Mouse (Mus musculus) left cerebral cortex, adult 2 months (tissue): ENCODE data around the gene Ralb. TPM values are rescaled to one million over a fixed set of nuclear protein-coding genes. Genes with fewer than 3 reads are reported as not detected.
A peak's percentile ranks its signal among the peaks of the same experiment; 100 is the strongest.

Source experiments
- DNase-seq, 2 experiments: peaks; one replicate each; pipeline ENCODE4 v3.0.0; 2021 to 2022; ENCODE audit warnings: low spot score in 2 of 2, mixed read lengths in 1 of 2; ENCODE audit errors: extremely low spot score in 1 of 2
- H3K27ac ChIP-seq: fragments of 200-600 bp; 2 replicates; pipeline ENCODE4 v1.8.1; 2022
- H3K4me3 ChIP-seq: fragments of 200-600 bp; 2 replicates; pipeline ENCODE4 v1.8.1; 2022
- CTCF ChIP-seq: fragments of 200-600 bp; IDR thresholded peaks from 2 replicates; pipeline ENCODE4 v1.8.1; 2022; ENCODE audit warnings: antibody characterized with exemption, mild to moderate bottlenecking, moderate library complexity
- intact Hi-C: fragments of 180-260 bp; cut with DNase I; formaldehyde crosslinking; loops from one replicate; pipeline ENCODE4 v1.15.1; 2025
- total RNA-seq, 2 experiments: library from RNA; stranded (reverse); gene quantifications; 2 replicates each; pipeline ENCODE4 v1.2.3; 2021

Gene Ralb
- total RNA-seq, 2 experiments from 2014 or later: 21.1 to 25.9 TPM

DNA sequence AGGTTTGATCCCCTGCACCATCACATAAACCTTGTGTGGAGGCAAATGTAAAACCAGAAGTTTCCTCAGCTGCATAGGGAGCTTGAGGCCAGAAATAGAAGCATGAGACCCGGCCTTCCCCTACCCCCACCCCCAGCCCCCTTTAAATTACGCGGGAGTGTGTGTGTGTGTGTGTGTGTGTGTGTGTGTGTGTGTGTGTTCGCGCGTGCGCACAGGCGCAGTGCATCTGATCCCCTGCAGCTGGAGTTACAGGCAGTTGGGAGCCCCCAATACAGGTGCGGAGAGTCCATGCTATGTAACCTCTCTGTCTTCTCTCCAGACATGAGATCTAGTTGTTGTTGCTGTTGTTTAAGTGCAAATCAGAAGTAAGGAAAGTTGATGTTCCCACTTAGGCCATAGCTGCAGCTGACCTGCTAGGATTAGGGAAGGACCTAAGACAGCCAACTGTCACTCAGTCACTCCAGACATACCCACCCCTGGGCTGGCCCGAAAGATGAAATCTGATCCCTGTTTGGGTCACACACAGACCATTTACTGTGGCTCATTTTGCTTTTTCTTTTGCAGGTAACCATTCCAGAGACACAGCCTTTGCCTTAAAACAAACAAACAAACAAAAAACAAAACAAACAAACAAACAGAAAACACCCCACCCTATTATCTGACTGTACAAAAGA, 16.5 kb downstream of the Ralb start:
- DNase-seq: no peak
- H3K4me3 ChIP-seq: no peak overlapping the region
- TF ChIP-seq CTCF: no peak
- H3K27ac ChIP-seq: no peak overlapping the region
- intact Hi-C loops: no loop called here

DNA sequence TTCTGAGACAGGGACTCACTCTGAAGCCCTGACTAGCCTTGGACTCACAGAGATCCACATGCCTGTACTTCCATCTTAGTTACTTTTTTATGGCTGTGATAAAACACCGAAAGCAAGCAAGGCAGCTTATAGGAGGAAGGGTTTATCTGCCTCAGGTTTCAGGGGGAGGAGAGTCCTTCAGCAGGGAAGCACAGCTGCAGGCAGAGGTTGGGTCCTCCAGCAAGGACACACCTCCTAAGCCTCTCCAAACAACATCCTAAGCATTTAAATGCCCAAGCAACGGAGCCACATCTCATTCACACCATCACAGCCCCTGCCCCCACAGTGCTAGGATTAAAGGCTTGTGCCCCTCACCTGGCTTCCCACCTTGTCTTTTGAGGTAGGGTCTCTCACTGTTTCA, 18.8 kb downstream of the Ralb start:
- no peak for TF ChIP-seq CTCF
- intact Hi-C loops: no loop called here
- Histone ChIP-seq H3K4me3 (no peak overlapping the region), H3K27ac (no peak overlapping the region)
- DNase-seq: no peak

DNA sequence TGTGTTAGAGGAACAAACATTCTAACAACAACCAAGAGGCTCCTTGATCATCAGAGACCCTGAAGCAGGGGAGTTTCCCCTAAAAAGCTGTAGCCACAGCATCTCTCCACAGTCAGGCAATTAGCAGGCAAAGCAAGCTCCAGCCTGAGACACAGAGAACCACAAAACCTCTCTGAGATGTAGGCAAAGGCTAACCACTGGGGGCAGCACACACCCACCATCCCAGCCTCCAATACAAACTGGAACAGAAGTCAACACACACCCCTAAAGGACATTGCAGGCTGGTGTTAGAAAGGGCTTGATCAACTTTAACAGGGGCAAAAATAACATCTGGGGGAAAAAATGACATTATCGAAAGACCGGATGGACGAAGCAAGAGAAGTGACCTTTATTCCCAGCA, 20.1 kb downstream of the Ralb start:
- intact Hi-C loops: no loop called here
- DNase-seq: no peak
- peak; percentile 55 for TF ChIP-seq CTCF
- Histone ChIP-seq H3K27ac (no peak overlapping the region), H3K4me3 (no peak overlapping the region)

DNA sequence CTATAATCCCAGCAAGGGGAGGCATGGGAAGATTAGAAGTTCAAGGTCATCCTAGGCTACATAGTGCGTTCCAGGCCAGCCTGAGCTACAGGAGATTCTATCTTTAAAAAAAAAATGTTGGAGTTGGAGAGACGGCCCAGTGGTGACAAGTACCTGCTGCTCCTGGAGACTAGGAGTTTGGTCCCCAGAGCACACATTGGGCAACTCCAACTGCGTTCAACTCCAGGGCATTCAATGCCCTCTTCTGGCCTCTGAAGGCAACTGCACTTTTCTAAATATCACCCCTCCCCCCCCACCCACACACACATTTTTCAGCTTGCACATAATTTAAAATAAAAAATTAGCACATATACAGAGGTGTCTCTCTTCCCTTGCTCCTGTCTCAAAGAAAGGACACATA, 21.7 kb downstream of the Ralb start:
- DNase-seq: no peak
- intact Hi-C loops: loop anchor here (2.0 kb wide), 1 partner anchor 396 kb away; no protein-coding TSS in a partner anchor
- peak; percentile 57 for TF ChIP-seq CTCF
- H3K4me3 ChIP-seq: no peak overlapping the region
- no peak overlapping the region for H3K27ac ChIP-seq

DNA sequence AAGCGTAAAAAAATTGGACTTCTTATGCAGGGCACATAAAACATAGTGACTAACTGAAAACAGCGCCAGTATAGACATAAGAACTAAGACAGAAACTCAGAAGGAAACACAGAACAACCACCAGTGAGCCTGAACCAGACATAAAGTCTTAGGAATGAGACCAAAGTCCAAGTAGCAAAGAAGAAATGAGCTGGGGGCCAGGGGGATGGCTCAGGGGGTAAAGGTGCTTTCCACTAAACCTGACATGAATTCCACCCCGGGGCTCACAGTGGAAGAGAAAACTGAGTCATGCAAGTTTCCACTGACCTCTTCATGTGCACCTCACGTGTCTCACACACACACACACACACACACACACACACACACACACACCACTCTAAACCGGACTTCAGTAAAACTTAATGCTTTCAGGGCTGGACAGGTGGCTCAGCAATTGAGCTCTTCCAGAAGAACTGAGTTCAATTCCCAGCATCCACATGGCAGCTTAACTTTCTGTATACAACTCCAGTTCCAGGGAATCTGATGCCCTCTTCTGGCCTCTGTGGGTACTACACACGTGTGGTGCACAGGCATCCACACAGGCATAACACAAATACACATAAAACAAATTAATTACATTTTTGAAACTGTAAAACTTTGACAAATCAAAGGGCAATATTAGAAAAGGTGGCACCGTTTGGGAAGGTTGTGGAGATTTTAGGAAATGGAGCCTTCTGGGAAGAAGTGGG, 23.2 kb downstream of the Ralb start:
- intact Hi-C loops: no loop called here
- no peak overlapping the region for H3K4me3 ChIP-seq
- DNase-seq: no peak
- H3K27ac ChIP-seq: no peak overlapping the region
- TF ChIP-seq CTCF: peak; percentile 32

DNA sequence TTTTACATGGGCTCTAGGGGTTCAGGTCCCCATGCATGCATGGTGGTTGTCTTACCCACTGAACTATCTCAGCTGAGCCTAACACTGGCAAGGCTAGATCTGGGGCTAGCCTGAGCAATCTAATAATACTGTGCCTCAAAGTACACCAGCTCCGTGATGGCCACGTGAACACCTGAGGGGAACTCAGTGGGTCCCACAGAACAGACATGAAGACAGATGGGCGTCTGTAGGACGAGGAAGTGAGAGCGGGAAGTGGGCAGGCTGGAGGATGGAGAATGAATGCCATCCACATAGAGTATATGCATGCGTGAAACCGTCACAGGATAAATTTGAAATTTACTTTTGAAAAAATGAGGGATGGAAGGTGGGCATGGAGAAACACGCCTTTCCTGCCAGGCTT, 23.9 kb downstream of the Ralb start:
- TF ChIP-seq CTCF: no peak
- Histone ChIP-seq H3K4me3 (no peak overlapping the region), H3K27ac (no peak overlapping the region)
- intact Hi-C loops: no loop called here
- no peak for DNase-seq

DNA sequence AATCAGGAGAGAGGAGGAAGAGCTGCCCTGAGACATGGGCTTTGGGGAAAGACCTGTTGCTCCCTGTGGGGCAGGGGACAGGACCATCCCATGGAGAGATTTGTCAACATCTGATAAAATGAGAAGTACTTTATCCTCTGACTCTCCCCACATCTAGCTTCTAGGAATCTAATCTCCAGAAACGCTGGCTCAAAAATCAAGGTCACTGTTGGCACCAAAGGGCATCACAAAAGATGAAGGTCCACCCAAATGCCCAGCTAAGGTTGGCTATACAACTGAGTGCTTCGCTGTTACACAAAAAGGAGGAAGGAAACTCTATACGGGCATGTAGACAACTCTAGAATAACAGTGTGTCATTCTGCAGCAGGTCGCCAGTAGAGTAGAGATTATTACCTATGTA, 25.0 kb downstream of the Ralb start:
- no peak for DNase-seq
- intact Hi-C loops: no loop called here
- Histone ChIP-seq H3K4me3 (no peak overlapping the region), H3K27ac (no peak overlapping the region)
- TF ChIP-seq CTCF: no peak

DNA sequence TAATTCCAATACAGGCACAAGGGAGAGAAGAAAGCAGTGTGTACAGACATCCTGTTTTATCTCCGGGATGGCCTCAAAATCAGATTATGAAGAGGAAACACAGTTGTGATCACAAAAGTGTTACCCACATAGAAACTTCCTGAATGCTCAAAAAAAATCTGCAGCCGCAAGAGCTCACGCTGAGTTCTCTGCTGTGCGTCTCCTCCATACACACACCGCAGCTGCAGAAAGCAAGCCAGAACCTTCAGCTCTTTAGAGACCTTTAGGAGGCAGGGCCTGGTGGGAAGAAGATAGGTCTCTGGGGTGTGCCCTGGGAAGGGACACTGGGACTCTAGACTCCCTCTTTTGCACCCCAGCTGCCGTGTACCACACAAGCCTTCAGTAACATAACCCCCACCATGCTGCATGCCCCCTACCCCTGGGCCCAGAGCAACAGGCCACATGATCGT, 27.7 kb downstream of the Ralb start:
- H3K27ac ChIP-seq: no peak overlapping the region
- DNase-seq: no peak
- intact Hi-C loops: no loop called here
- no peak overlapping the region for H3K4me3 ChIP-seq
- TF ChIP-seq CTCF: no peak

DNA sequence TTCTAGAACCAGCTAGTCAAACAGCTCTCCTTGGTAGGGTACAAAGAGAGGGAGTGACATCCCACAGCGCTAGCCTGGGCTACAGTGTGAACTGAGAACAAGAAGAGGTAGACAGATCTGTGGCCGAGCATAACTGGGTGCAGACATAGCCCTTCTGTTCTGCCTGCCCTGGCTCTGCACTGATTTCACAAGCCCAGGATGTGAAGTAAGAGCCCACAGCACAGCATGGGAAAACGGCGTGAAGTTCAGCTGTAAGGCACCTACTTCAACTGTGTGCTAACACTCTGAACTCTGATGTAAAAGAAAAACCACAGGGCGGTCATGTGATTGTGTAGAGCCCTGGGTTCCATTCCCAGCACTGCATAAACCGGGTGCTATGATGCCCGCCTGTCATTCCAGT, 29.9 kb downstream of the Ralb start:
- intact Hi-C loops: no loop called here
- no peak for DNase-seq
- Histone ChIP-seq H3K27ac (no peak overlapping the region), H3K4me3 (no peak overlapping the region)
- no peak for TF ChIP-seq CTCF

DNA sequence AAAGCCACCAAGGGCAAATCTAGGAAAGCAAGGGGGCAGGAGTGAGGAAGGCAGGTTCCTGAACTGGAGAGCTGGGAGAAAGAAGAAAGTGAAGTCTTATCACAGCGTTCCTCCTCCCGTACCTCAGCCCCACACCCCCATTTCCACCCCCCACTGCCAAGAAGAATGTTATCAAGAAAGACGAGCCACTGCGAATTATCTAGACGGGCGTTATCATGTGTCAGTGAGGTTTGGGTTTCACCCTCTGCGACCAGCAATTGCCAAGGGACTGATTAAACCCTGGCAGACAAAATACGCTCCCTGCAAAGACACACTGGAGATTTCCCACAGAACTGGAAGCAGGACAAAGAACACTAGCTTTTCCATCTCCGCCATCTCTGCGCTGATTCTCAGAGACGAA, 31.9 kb downstream of the Ralb start:
- no peak overlapping the region for H3K27ac ChIP-seq
- TF ChIP-seq CTCF: no peak
- intact Hi-C loops: no loop called here
- no peak for DNase-seq
- H3K4me3 ChIP-seq: no peak overlapping the region

DNA sequence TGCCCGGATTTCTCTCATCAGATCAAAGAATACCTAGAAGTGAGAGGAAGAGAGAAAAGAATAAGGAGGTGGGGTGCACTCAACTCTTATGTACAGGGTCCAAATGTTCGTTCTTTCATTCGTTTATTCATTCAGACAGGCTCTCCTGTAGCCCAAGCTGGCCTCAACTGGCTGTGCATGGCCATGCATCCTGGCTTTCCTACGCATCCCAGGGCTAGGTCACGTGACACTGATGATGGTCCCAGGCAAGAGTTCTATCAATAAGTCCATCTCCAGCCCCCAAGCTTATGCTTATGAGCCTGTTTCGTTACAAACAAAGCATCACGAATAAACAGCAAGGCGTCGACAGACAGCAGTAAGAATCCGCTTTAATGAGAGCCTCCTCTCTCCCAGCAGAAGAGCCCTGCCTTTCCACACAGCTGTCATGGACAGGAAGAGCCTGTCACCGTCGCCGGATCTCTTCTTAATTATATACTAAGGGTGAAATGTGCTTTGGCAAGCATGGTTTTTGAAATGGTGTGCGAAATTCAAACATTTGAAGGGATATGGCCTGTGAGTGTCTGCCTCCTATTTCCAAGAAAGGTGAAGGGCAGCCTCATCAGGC, 32.7 kb downstream of the Ralb start:
- intact Hi-C loops: no loop called here
- no peak for DNase-seq
- no peak overlapping the region for H3K4me3 ChIP-seq
- H3K27ac ChIP-seq: no peak overlapping the region
- TF ChIP-seq CTCF: no peak

DNA sequence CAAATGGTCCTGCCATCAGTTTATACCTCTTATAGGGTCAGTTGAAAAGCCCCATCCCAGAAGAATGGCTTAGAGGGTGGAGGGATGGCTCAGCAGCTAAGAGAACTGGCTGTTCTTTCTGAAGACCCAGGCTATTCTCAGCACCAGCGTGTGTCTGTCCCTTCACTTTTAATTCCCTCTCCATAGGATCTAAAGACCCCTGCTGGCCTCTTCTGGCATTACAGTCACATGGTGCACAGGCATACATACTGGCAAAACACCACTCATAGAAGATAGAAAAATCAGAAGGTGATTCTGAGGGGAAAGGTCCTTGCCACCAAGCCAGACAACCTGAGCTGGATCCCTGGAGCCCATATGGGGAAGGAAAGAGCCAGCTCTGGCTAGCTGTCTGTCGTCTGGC, 41.2 kb downstream of the Ralb start:
- H3K27ac ChIP-seq: no peak overlapping the region
- peak; percentile 50 for TF ChIP-seq CTCF
- DNase-seq: no peak
- intact Hi-C loops: no loop called here
- H3K4me3 ChIP-seq: no peak overlapping the region
